Mouse (Mus musculus) erythroblast, embryonic 14.5 days (primary cell): Measurements from ENCODE around the gene Gm28035.

Source experiments
- GATA1 ChIP-seq: IDR thresholded peaks from 2 replicates; pipeline ENCODE4 v1.6.1; 2012; ENCODE audit warnings: low read length, inconsistent platforms, mixed read lengths
- TAL1 ChIP-seq: IDR thresholded peaks from 3 replicates; pipeline ENCODE4 v1.6.1; 2012; ENCODE audit warnings: low read length, inconsistent platforms, mixed read lengths

DNA sequence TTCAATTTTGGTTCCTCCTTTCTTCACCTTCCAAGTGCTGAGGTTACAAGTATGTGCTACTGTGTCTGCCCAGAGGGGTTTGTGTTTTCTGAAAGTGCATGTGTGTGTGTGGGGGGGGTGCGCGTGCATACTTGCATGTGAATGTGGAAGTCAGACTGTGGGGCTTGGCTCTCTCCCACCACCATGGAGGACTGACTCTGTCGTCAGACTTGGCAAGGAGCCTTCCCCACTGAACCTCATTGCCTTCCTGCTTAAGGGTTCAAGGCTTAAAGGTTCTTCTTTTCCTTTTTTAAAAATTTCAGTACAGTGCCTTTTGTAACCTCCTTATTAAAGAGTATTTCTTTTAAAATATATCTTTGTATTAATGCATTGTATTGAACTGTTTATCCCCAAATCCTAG is 88.4 kb downstream of the Gm28035 start:
- TF ChIP-seq GATA1 (no peak), TAL1 (no peak)
